Mouse (Mus musculus) thymus, adult 2 months (tissue): ENCODE measurements around the gene Samd11.

Experiments
- CTCF ChIP-seq: fragments of 200-500 bp; IDR thresholded peaks from 2 replicates; pipeline ENCODE4 v1.5.1; 2012; ENCODE audit warnings: mild to moderate bottlenecking, control low read depth, low read length, moderate library complexity, borderline replicate concordance; ENCODE audit not compliant: control insufficient read depth, poor library complexity, insufficient read depth; ENCODE audit errors: extremely low read depth
- POLR2A ChIP-seq: fragments of 200-500 bp; IDR thresholded peaks from 2 replicates; pipeline ENCODE4 v1.6.1; 2012; ENCODE audit warnings: mild to moderate bottlenecking, low read length, control low read depth, moderate library complexity; ENCODE audit not compliant: control insufficient read depth, poor library complexity, insufficient read depth; ENCODE audit errors: extremely low read depth

DNA sequence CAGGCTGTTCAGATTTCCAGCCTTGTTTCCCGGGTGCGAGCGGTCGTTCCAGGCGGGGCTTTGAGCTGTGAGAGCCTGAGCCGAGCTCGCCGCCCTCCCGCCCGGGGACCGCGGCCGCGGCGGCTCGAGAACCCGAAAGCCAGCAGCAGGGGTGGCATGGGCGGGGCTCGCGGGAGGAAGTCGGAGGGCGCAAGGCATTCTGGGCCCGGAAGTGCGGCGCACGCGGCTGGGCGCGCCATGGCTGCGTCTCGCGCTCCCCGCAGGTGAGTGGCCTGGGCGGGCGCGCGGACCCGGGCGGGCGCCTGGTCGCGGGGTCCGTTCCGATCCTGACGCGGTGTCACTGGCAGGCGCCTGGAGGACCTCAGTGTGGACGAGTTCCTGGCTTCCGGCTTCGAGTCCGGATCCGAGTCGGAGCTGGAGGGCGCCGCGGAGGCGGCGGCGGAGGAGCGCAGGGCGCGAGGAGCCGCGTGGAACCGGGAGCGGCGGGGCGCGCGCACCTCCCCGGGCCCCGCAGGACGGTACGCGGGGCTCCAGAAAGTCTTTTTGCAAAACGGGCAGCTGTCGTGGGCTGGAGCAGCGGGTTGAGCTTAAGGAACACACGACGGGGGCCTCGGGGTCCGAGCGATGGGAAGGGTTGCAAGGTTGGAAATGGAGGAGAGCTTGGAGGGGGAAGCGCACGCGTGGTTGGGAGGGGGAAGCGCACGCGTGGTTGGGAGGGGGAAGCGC is 19.5 kb downstream of the Samd11 start, which contains the start of gene Noc2l:
- TF ChIP-seq CTCF (no peak), POLR2A (peak; percentile 67)
